Mouse (Mus musculus): ENCODE data around the gene Rtn4.

Rtn4 gene

GRCm38 (mm10) chr11:29761387-29761786 is 68.6 kb downstream of the Rtn4 start:
- in situ Hi-C loops (cut with MboI, MseI) = no loop called here

DNA sequence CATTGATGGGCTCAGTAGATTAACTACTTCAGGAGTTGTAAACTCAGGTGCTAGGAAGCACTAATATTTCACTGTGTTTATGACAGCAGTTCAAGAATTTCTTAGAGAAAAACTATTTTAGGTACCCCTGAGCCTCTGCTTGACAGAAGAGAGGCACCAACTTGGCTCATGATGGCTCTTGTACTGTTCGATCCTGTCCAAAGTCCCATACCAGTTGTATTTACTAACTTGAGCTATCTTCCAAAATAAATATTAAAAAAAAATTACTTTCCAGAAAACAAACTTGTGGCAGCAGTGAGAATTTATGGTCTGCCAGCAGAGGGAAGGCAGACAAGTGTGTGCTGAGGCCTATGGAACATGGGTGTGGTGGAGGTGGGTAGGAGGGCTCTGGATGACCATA is 70.0 kb downstream of the Rtn4 start:
- in situ Hi-C loops (cut with MboI, MseI) = no loop called here

- in situ Hi-C loops (cut with MboI, MseI) = no loop called here
Observed at GRCm38 (mm10) chr11:29765063-29765462, 72.3 kb downstream of the Rtn4 start.

DNA sequence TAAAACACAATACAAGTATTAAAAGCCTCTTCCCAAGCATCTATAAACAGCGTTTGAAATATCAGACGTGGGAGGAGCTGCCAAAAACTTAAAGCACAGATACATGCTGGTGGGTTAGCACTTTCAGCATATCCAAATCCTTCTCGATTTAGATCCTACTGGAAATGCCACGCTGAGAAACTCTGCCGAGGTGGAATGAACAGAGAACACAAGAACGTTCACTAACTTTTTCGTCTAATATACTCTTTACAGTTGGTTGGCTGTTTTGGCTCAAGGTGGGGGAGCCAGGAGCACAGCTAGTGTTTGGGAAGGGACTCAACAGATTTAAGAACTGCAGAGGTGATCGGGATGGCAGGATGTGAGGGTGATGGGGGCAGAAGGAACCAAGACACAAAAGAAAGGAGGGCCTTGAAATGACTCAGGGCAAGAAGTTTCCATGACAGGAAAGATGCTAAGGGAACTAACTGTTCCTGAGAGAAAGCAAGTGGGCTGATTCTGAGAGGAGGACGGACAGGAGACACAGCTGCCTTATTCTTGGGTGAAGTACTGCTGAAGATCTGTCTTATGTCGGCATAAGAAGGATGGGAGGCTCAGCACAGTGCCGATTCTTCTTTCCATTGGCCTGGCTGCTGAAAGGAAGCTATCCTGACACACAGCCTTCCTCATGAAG is 73.7 kb downstream of the Rtn4 start:
- in situ Hi-C loops (cut with MboI, MseI) = no loop called here

GRCm38 (mm10) chr11:29768523-29768922 is 75.8 kb downstream of the Rtn4 start:
- in situ Hi-C loops (cut with MboI, MseI) = no loop called here

- in situ Hi-C loops (cut with MboI, MseI) = no loop called here
Observed at GRCm38 (mm10) chr11:29770666-29771400, 78.1 kb downstream of the Rtn4 start.

GRCm38 (mm10) chr11:29772279-29772678 is 79.5 kb downstream of the Rtn4 start:
- in situ Hi-C loops (cut with MboI, MseI) = no loop called here

GRCm38 (mm10) chr11:29774296-29774695 is 81.5 kb downstream of the Rtn4 start:
- in situ Hi-C loops (cut with MboI, MseI) = no loop called here

DNA sequence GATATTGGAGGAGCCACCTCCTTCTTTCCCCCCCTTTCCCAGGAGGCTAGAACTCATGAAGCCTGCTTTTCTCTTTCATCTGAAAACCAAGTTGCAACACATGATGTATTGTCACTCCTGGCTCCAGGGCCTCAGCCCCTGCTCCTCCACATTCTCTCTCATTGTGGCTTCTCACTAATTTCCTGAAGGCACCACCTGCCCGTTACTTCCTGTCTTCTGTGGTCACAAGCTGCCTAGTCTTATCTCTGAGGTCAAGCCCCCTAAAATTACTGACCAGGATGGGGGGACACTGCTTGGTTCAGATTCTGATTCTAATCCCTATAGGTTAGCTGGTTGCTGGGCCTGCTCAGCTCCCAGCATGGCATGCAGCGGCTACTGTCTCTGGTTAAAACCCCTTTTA is 82.0 kb downstream of the Rtn4 start:
- in situ Hi-C loops (cut with MboI, MseI) = no loop called here

- in situ Hi-C loops (cut with MboI, MseI) = no loop called here
Observed at GRCm38 (mm10) chr11:29777964-29778363, 85.2 kb downstream of the Rtn4 start.

DNA sequence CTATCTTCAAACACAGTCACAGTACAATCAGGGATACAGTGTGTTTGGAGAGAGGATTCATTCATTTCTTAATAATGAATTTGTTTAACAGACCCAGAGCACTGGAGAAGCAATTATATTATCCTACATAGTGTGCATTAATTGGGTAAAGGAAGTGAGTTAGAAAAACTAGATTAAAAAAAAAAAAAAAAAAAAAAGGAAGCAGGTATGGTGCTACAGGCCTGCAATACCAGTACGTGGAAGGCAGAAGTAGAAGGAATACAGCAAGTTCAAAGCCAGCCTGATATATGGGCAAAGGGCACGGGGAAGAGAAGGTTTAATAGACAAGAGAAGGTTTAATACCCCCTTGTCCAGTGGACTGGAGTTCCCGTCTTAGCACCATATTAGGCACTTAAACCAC is 86.2 kb downstream of the Rtn4 start:
- in situ Hi-C loops (cut with MboI, MseI) = no loop called here

DNA sequence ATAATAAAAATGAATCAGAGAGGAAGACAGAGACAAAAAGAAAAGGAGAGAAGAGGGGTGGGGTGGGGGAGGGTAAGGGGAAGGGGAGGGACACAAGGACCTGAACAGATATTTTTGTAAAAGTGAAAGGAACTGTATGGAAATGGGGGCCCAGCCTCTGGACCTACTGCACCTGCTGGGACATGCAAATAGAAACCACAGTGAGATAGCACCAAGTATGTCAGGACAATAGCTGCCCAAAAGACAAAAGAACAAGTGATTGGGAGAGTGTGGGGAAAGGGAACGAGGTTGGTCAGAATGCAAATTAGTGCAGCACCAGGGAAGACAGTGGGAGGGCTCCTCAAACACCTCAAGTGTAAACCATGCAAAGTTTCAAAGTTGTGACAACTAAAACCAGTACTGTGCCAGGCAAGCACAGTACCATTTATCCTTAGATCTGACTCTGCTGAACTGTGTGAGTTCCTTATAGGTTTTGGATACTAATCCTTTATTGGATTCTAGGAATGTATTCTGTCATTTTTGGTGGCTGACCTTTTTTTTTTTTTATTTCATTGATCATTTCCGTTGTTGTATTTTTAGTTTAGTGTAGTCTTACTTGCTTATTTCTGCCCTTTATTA is 86.8 kb downstream of the Rtn4 start:
- in situ Hi-C loops (cut with MboI, MseI) = no loop called here

DNA sequence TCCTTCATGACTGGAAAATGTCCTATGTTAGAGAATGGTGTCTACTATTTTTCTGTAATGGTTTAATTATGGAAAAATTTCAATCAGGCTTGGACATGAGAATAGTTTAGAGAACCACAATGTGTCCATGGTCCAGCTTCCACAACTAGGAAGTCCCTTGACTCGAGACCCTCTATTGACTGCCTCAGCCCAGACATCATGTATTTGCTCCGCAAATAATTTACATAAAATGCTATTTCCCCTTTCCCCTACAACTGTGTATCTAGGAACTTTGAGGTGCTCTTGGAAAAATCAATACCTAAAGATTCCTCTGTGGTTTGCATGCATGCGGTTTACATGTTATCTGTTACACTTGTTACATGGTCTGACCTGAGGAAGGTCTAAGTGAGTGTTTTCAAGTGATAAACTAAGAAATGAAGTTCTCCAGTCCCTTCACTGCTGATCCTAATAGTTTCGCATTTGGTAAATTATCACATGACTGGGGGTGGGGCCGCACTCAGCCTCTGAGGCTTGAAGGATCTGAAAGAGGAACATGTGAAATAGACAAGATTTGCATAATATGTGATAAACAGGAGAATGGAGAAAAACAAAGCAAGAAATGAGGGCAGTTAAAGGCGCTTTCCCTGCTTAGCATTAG is 94.0 kb downstream of the Rtn4 start:
- in situ Hi-C loops (cut with MboI, MseI) = no loop called here

- in situ Hi-C loops (cut with MboI, MseI) = no loop called here
Observed at GRCm38 (mm10) chr11:29787473-29787872, 94.7 kb downstream of the Rtn4 start.

DNA sequence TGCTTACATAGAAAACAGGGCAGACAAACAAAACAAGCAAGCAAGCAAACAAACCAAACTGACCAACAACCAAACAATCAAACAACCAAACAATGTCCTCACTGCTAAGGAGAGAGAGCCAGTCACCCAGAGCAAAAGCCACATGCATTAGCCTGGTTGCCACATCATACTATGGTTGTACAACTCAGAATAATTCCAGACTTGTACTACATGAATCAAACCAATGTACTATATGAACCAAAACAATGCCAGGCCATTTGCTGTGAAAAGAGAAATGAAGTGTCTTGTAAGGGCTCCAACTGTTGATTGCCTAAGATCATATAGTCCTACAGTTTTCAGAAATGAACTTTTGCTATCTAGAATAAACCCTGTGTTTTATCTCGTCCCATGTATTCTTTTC is 95.8 kb downstream of the Rtn4 start:
- in situ Hi-C loops (cut with MboI, MseI) = no loop called here

GRCm38 (mm10) chr11:29788921-29789638 is 96.3 kb downstream of the Rtn4 start:
- in situ Hi-C loops (cut with MboI, MseI) = no loop called here

- in situ Hi-C loops (cut with MboI, MseI) = no loop called here
Observed at GRCm38 (mm10) chr11:29790796-29791195, 98.0 kb downstream of the Rtn4 start.

Data from regulatory T cell (primary cell).